Mouse (Mus musculus) neural tube, embryonic 14.5 days (tissue): ENCODE results near the gene Zfp566. TPM values are rescaled to one million over a fixed set of nuclear protein-coding genes. Genes with fewer than 3 reads are reported as not detected.
"Not testable (repeated sequence)": the region's sequence is repeated elsewhere in the genome, so short reads cannot be mapped to it uniquely, and the experiment has no call there.

ENCODE experiments used
- ATAC-seq: fragments of 200-750 bp; cut with Nextera tagmentation; 2 replicates; pipeline ENCODE4 v1.8.0; 2017; ENCODE audit warnings: low read depth, mild to moderate bottlenecking, moderate TSS enrichment, moderate library complexity
- H3K27ac ChIP-seq: fragments of 300-500 bp; sonication (generic); 2 replicates; pipeline ENCODE4 v1.5.1; 2014; ENCODE audit warnings: low read depth, mild to moderate bottlenecking, control low read depth, low read length, moderate library complexity, mixed read lengths
- H3K27me3 ChIP-seq: fragments of 300-500 bp; sonication (generic); 2 replicates; pipeline ENCODE4 v1.6.1; 2014; ENCODE audit warnings: low read length; ENCODE audit not compliant: control insufficient read depth, insufficient read depth
- H3K36me3 ChIP-seq: fragments of 300-500 bp; sonication (generic); 2 replicates; pipeline ENCODE4 v1.6.1; 2014; ENCODE audit warnings: low read length, mixed read lengths; ENCODE audit not compliant: control insufficient read depth, insufficient read depth
- H3K4me1 ChIP-seq: fragments of 300-500 bp; sonication (generic); 2 replicates; pipeline ENCODE4 v1.6.1; 2014; ENCODE audit warnings: low read length; ENCODE audit not compliant: control insufficient read depth, insufficient read depth
- H3K4me2 ChIP-seq: fragments of 300-500 bp; sonication (generic); 2 replicates; pipeline ENCODE4 v1.6.1; 2014; ENCODE audit warnings: mild to moderate bottlenecking, low read depth, low read length, control low read depth
- H3K4me3 ChIP-seq: fragments of 300-500 bp; sonication (generic); 2 replicates; pipeline ENCODE4 v1.5.1; 2014; ENCODE audit warnings: low read depth, low read length, control low read depth, mixed read lengths
- H3K9ac ChIP-seq: fragments of 300-500 bp; sonication (generic); replicated peaks from 2 replicates; pipeline ENCODE4 v1.6.1; 2014; ENCODE audit warnings: low read depth, mild to moderate bottlenecking, control low read depth, low read length, mixed read lengths
- H3K9me3 ChIP-seq: fragments of 300-500 bp; sonication (generic); 2 replicates; pipeline ENCODE4 v1.6.1; 2016; ENCODE audit warnings: low read length; ENCODE audit not compliant: control insufficient read depth
- WGBS: fragments of 180-500 bp; shearing (Covaris S2); extraction: QIAGEN DNeasy Blood & Tissue Kit; methylation state at CpG from one replicate; pipeline ENCODE4 v1.1.7; 2014; 5-methylcytosine and 5-hydroxymethylcytosine counted together
- polyA plus RNA-seq: library from polyadenylated mRNA; unstranded; fragments of >200 nt; fragmentation: Nextera tagmentation; extraction: Ambion mirVana; gene quantifications from 2 replicates; pipeline ENCODE4 v1.2.1, GENCODE M21; 2014

Zfp566 gene
- polyA plus RNA-seq: 13.8 and 17.1 TPM in 2 replicates

DNA sequence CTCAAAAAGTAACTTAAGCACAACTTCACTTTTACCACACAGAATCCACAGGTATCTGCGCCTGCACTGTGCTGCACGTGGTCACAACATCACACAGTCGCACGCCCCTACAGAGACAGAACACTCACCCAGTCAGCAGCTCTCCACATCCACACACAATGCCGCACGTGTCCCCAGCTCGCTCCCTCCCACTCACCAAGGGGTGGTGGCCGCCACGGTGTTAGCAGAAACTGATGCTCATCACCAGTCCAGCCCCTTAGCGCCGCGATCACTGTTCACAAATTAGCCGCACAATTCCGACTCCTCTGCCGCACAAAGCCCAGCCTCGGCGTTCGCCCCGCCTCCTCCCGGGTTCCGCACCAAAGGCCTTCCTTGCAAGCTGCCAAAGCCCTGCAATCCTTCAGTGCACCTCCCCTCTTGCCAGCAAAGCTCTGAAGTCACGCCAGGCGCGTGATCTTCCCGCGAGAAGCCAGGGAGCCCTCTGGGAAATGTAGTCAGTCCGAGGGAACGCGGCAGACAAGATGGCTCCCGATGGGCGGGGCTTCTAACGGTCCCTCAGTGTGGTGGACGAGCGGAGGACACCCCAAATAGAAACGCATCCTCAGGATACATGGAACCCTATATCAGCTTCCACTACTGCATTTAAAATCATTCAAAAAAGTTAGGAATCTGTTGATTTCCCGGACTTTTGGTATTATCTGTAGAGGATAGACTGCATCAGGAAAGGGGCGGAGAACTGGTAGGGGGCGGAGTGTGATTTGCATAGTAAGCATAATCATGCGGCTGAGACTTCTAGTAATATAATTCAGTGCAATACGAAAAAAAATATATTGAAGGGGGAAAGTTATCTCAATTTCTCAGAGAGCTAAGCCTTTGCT, at the start of gene Zfp566, which contains the start of gene Gm26920:
Zfp566 (minus strand) TSS at position 436 of the 878 bp plus-strand sequence.
Gm26920 (minus strand) TSS at position 319 of the 878 bp plus-strand sequence.
- ATAC-seq: peak; percentile 92
- Histone ChIP-seq H3K36me3 (peaks cover 9% of the 10 kb centered on the region), H3K27me3 (no peaks in the 10 kb centered on the region), H3K4me3 (peak within 1 kb of the TSS; percentile 45), H3K4me2 (peak within 1 kb of the TSS; percentile 63), H3K4me1 (peaks cover 12% of the 10 kb centered on the region), H3K9me3 (no peaks in the 10 kb centered on the region), H3K9ac (peak within 1 kb of the TSS; percentile 58), H3K27ac (peak within 1 kb of the TSS; percentile 78)
- under 1% methylated on average over 40 of the region's 40 CpGs for WGBS

DNA sequence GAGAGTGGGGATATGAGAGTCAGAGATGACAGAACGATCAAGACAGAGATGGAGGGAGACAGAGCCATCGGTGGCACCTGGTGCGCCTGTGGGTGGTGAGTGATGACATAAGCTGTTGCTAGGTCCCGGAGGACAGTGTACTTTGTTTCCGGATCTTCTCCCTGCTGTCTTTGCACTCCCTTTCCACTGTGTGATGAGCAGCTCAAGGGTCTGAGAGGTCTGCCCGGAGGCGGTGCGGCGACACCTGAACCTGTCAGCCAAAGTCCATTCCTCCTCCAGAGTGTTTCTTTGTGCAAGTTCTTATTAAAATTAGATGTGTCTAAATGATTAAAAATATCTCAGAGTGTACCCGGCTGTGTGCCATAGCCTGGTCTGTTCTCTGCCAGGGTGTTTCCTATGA, 46.5 kb upstream of the Zfp566 start:
- Histone ChIP-seq H3K4me2 (no peak overlapping the region), H3K9ac (no peak overlapping the region), H3K4me3 (no peak overlapping the region), H3K27ac (no peak overlapping the region), H3K27me3 (no peaks in the 10 kb centered on the region), H3K4me1 (no peaks in the 10 kb centered on the region), H3K9me3 (no peaks in the 10 kb centered on the region), H3K36me3 (peaks cover 31% of the 10 kb centered on the region)
- WGBS: 91% methylated on average over 10 of the region's 10 CpGs
- no peak for ATAC-seq

- 90% methylated on average over 4 of the region's 4 CpGs for WGBS
- H3K9ac ChIP-seq: no peak overlapping the region
- H3K27me3 ChIP-seq: no peaks in the 10 kb centered on the region
- H3K4me1 ChIP-seq: no peaks in the 10 kb centered on the region
- no peak overlapping the region for H3K27ac ChIP-seq
- H3K4me2 ChIP-seq: no peak overlapping the region
- no peaks in the 10 kb centered on the region for H3K9me3 ChIP-seq
- peaks cover 49% of the 10 kb centered on the region for H3K36me3 ChIP-seq
- H3K4me3 ChIP-seq: no peak overlapping the region
- ATAC-seq: no peak
Observed at GRCm38 (mm10) chr7:30132396-30132795, 42.1 kb upstream of the Zfp566 start.

GRCm38 (mm10) chr7:30129900-30130299, 39.6 kb upstream of the Zfp566 start:
- WGBS: 95% methylated on average over 8 of the region's 8 CpGs
- peaks cover 49% of the 10 kb centered on the region for H3K36me3 ChIP-seq

GRCm38 (mm10) chr7:30122188-30122530, 31.8 kb upstream of the Zfp566 start:
- no peak; the same call in 1 of the 2 replicates for ATAC-seq
- 6% methylated on average over 15 of the region's 15 CpGs for WGBS
- peak overlapping the region; percentile 62 for H3K9ac ChIP-seq
- peak overlapping the region; percentile 70 for H3K27ac ChIP-seq
- no peaks in the 10 kb centered on the region for H3K4me1 ChIP-seq
- H3K4me3 ChIP-seq: peak overlapping the region; percentile 51
- H3K36me3 ChIP-seq: 0 out of 2 replicates have a peak, but pooled peaks cover 6% of the 10 kb centered on the region
- no peaks in the 10 kb centered on the region for H3K27me3 ChIP-seq
- peak overlapping the region; percentile 72 for H3K4me2 ChIP-seq
- no peaks in the 10 kb centered on the region for H3K9me3 ChIP-seq

More at GRCm38 (mm10) chr7:30129900-30130299, 39.6 kb upstream of the Zfp566 start:
- H3K4me3 ChIP-seq: no peak overlapping the region
- no peaks in the 10 kb centered on the region for H3K4me1 ChIP-seq
- H3K4me2 ChIP-seq: no peak overlapping the region
- H3K9ac ChIP-seq: no peak overlapping the region
- H3K27ac ChIP-seq: no peak overlapping the region
- H3K27me3 ChIP-seq: no peaks in the 10 kb centered on the region
- ATAC-seq: no peak
- H3K9me3 ChIP-seq: no peaks in the 10 kb centered on the region

GRCm38 (mm10) chr7:30121308-30122187, 31.2 kb upstream of the Zfp566 start, which contains the start of gene Zfp382:
Zfp382 (plus strand) TSS chr7:30121942.
- WGBS: under 1% methylated on average over 61 of the region's 61 CpGs
- Histone ChIP-seq H3K36me3 (no peaks in the 10 kb centered on the region), H3K4me3 (peak within 1 kb of the TSS; percentile 51), H3K9me3 (no peaks in the 10 kb centered on the region), H3K4me1 (no peaks in the 10 kb centered on the region), H3K27ac (peak within 1 kb of the TSS; percentile 70), H3K27me3 (no peaks in the 10 kb centered on the region), H3K9ac (peak within 1 kb of the TSS; percentile 62), H3K4me2 (peak within 1 kb of the TSS; percentile 72)
- ATAC-seq: peak; percentile 98

DNA sequence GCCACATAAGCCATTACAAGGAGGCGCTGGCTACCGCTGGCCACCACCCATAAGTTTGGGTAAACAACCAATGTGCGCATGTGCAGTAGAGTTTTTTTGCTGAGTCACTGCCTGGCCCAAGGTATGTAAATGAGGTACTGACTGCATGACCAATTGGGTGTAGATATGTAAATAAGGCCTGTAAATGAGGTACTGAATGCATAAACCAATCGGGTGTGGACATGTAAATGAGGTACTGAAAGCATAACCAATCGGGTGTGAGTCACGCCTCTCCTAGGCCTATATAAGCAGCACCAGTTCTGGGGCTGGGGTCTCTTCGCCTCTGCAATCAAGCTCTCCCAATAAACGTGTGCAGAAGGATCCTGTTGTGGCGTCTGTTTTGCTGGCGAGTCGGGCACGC, 27.6 kb upstream of the Zfp566 start:
- H3K4me1 ChIP-seq, H3K4me3 ChIP-seq, H3K36me3 ChIP-seq, H3K9me3 ChIP-seq, H3K27me3 ChIP-seq, ATAC-seq, H3K9ac ChIP-seq, H3K27ac ChIP-seq, H3K4me2 ChIP-seq: not testable (repeated sequence)
- WGBS: 93% methylated on average over 12 of the region's 12 CpGs

- Histone ChIP-seq H3K4me3 (no peak overlapping the region), H3K9me3 (no peaks in the 10 kb centered on the region), H3K27me3 (no peaks in the 10 kb centered on the region), H3K4me1 (no peaks in the 10 kb centered on the region), H3K4me2 (no peak overlapping the region), H3K36me3 (no peaks in the 10 kb centered on the region), H3K27ac (no peak overlapping the region), H3K9ac (no peak overlapping the region)
- ATAC-seq: no peak
- 92% methylated on average over 5 of the region's 5 CpGs for WGBS
Observed at GRCm38 (mm10) chr7:30116076-30116475, 25.7 kb upstream of the Zfp566 start.
